Mouse (Mus musculus): ENCODE data around the gene Rps18. TPM values are rescaled to one million over a fixed set of nuclear protein-coding genes. Genes with fewer than 3 reads are reported as not detected.
A peak's percentile ranks its signal among the peaks of the same experiment; 100 is the strongest.
"Not testable (repeated sequence)": the region's sequence is repeated elsewhere in the genome, so short reads cannot be mapped to it uniquely, and the experiment has no call there.

Rps18 gene
- 1,144 and 1,230 TPM in 2 replicates for polyA plus RNA-seq (2012; ENCODE audit: insufficient read depth, insufficient read length, missing spikeins)

- peak; percentile 78; the same call in 1 of the 2 replicates for TF ChIP-seq POLR2A (IDR thresholded peaks at IDR 0.05; ENCODE audit: borderline replicate concordance, low read depth, low read length)
- no peak for TF ChIP-seq CTCF (IDR thresholded peaks at IDR 0.05; ENCODE audit: low read depth, low read length)
- Histone ChIP-seq H3K4me3 (ENCODE audit: insufficient read depth, low read length) (peak within 1 kb of the TSS; percentile 93), H3K27ac (ENCODE audit: insufficient read depth, low read depth, low read length) (peak within 1 kb of the TSS; percentile 92), H3K4me1 (ENCODE audit: control insufficient read depth, insufficient read depth, low read length) (peaks cover 5% of the 10 kb centered on the region; the same call in 1 of the 2 replicates)
Observed at GRCm38 (mm10) chr17:33955555-33956214, at the start of gene Rps18, which contains the start of gene Vps52. Gene Rps18, minus strand, starts transcription at chr17:33956001. Gene Vps52, plus strand, starts transcription at chr17:33955812.

GRCm38 (mm10) chr17:34003426-34003825, 47.6 kb upstream of the Rps18 start:
- Histone ChIP-seq H3K4me3 (ENCODE audit: insufficient read depth, low read length) (no peak overlapping the region), H3K4me1 (ENCODE audit: control insufficient read depth, insufficient read depth, low read length) (peaks cover 16% of the 10 kb centered on the region), H3K27ac (ENCODE audit: insufficient read depth, low read depth, low read length) (no peak overlapping the region)
- TF ChIP-seq CTCF (IDR thresholded peaks at IDR 0.05; ENCODE audit: low read depth, low read length), result peak; percentile 79
- TF ChIP-seq POLR2A (IDR thresholded peaks at IDR 0.05; ENCODE audit: borderline replicate concordance, low read depth, low read length), result no peak

GRCm38 (mm10) chr17:34000796-34001195, 45.0 kb upstream of the Rps18 start:
- Histone ChIP-seq H3K4me1 (ENCODE audit: control insufficient read depth, insufficient read depth, low read length) (peaks cover 18% of the 10 kb centered on the region), H3K4me3 (ENCODE audit: insufficient read depth, low read length) (peak overlapping the region; percentile 89), H3K27ac (ENCODE audit: insufficient read depth, low read depth, low read length) (peak overlapping the region; percentile 85)

- H3K27ac ChIP-seq (ENCODE audit: insufficient read depth, low read depth, low read length), result peak within 1 kb of the TSS; percentile 85
- peak within 1 kb of the TSS; percentile 89 for H3K4me3 ChIP-seq (ENCODE audit: insufficient read depth, low read length)
- TF ChIP-seq CTCF (IDR thresholded peaks at IDR 0.05; ENCODE audit: low read depth, low read length) (no peak), POLR2A (IDR thresholded peaks at IDR 0.05; ENCODE audit: borderline replicate concordance, low read depth, low read length) (peak; percentile 88; the same call in 1 of the 2 replicates)
- H3K4me1 ChIP-seq (ENCODE audit: control insufficient read depth, insufficient read depth, low read length), result peaks cover 14% of the 10 kb centered on the region
Observed at GRCm38 (mm10) chr17:34000150-34000537, 44.3 kb upstream of the Rps18 start, which contains the start of gene H2-K1. Gene H2-K1, minus strand, starts transcription at chr17:34000347.

- no peak for TF ChIP-seq POLR2A (IDR thresholded peaks at IDR 0.05; ENCODE audit: borderline replicate concordance, low read depth, low read length)
- TF ChIP-seq CTCF (IDR thresholded peaks at IDR 0.05; ENCODE audit: low read depth, low read length), result no peak
- H3K4me1 ChIP-seq (ENCODE audit: control insufficient read depth, insufficient read depth, low read length), result peaks cover 14% of the 10 kb centered on the region
Observed at GRCm38 (mm10) chr17:33999341-34000149, 43.7 kb upstream of the Rps18 start.

GRCm38 (mm10) chr17:33998697-33999096, 42.9 kb upstream of the Rps18 start:
- peaks cover 13% of the 10 kb centered on the region for H3K4me1 ChIP-seq (ENCODE audit: control insufficient read depth, insufficient read depth, low read length)
- not testable (repeated sequence) for H3K27ac ChIP-seq (ENCODE audit: insufficient read depth, low read depth, low read length)
- peak overlapping the region; percentile 89 for H3K4me3 ChIP-seq (ENCODE audit: insufficient read depth, low read length)

More at GRCm38 (mm10) chr17:33999341-34000149, 43.7 kb upstream of the Rps18 start:
- H3K4me3 ChIP-seq (ENCODE audit: insufficient read depth, low read length), result peak overlapping the region; percentile 89
- H3K27ac ChIP-seq (ENCODE audit: insufficient read depth, low read depth, low read length), result peak overlapping the region; percentile 60

- not testable (repeated sequence) for H3K27ac ChIP-seq (ENCODE audit: insufficient read depth, low read depth, low read length); H3K4me3 ChIP-seq (ENCODE audit: insufficient read depth, low read length)
Observed at GRCm38 (mm10) chr17:33997025-33997424, 41.2 kb upstream of the Rps18 start.

GRCm38 (mm10) chr17:33995651-33996050, 39.9 kb upstream of the Rps18 start:
- H3K4me1 ChIP-seq (ENCODE audit: control insufficient read depth, insufficient read depth, low read length), result peaks cover 9% of the 10 kb centered on the region
- TF ChIP-seq POLR2A (IDR thresholded peaks at IDR 0.05; ENCODE audit: borderline replicate concordance, low read depth, low read length), result no peak
- no peak for TF ChIP-seq CTCF (IDR thresholded peaks at IDR 0.05; ENCODE audit: low read depth, low read length)
- no peak overlapping the region for H3K4me3 ChIP-seq (ENCODE audit: insufficient read depth, low read length)
- no peak overlapping the region for H3K27ac ChIP-seq (ENCODE audit: insufficient read depth, low read depth, low read length)

More at GRCm38 (mm10) chr17:33997025-33997424, 41.2 kb upstream of the Rps18 start:
- H3K4me1 ChIP-seq (ENCODE audit: control insufficient read depth, insufficient read depth, low read length), result peaks cover 11% of the 10 kb centered on the region

- no peak for TF ChIP-seq CTCF (IDR thresholded peaks at IDR 0.05; ENCODE audit: low read depth, low read length)
- no peak for TF ChIP-seq POLR2A (IDR thresholded peaks at IDR 0.05; ENCODE audit: borderline replicate concordance, low read depth, low read length)
- Histone ChIP-seq H3K4me3 (ENCODE audit: insufficient read depth, low read length) (no peak overlapping the region), H3K27ac (ENCODE audit: insufficient read depth, low read depth, low read length) (no peak overlapping the region), H3K4me1 (ENCODE audit: control insufficient read depth, insufficient read depth, low read length) (peaks cover 8% of the 10 kb centered on the region)
Observed at GRCm38 (mm10) chr17:33994959-33995358, 39.2 kb upstream of the Rps18 start.
